Mouse (Mus musculus): ENCODE results near the gene Krtap8-1. TPM values are rescaled to one million over a fixed set of nuclear protein-coding genes. Genes with fewer than 3 reads are reported as not detected.

Krtap8-1 gene
- total and polyA plus RNA-seq, 3 experiments = not detected

DNA sequence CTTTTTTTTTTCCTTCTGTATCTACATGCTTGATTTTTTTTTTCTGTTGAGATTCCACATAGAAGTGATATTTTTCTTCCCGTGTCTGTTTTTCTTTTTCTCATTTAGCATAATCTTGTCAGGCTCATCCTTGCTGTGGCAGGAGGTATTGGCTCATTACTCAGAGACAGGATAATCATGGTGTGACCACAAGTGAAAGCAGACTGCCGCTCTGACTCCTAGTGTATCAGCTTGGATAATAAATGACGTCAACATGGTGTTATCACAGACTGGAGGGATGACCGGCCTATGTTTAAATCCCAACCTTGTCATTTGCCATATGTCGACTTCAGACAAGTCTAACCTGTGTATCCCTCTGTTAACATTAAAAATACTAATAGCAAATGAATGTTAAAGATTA, 26.6 kb downstream of the Krtap8-1 start:
- Histone ChIP-seq H3K4me1 (ENCODE audit: control insufficient read depth in 1 of 2, insufficient read depth in 2 of 2, low read length in 2 of 2) (no peaks in the 10 kb centered on the region), H3K27ac (ENCODE audit: control insufficient read depth, low read depth, low read length) (no peak overlapping the region), H3K36me3 (ENCODE audit: control insufficient read depth in 1 of 2, insufficient read depth in 2 of 2, low read length in 2 of 2) (no peaks in the 10 kb centered on the region), H3K79me2 (ENCODE audit: control insufficient read depth, insufficient read depth, low read length, poor library complexity) (no peaks in the 10 kb centered on the region), H3K9me3 (replicated peaks; ENCODE audit: insufficient read depth, low read length) (no peaks in the 10 kb centered on the region), H3K9ac (ENCODE audit: control insufficient read depth, low read depth, low read length, poor library complexity, severe bottlenecking) (no peak overlapping the region), H3K4me3 (ENCODE audit: control insufficient read depth in 1 of 2, insufficient read depth in 1 of 2, low read depth in 2 of 2, low read length in 2 of 2) (no peak overlapping the region), H3K27me3 (ENCODE audit: control insufficient read depth in 1 of 2, insufficient read depth in 2 of 2, low read length in 2 of 2) (no peaks in the 10 kb centered on the region)
- TF ChIP-seq ZKSCAN1 (IDR thresholded peaks at IDR 0.05; ENCODE audit: low read depth, low read length) (no peak), MYC (IDR thresholded peaks at IDR 0.05; ENCODE audit: low read depth, low read length) (no peak), E2F4 (IDR thresholded peaks at IDR 0.05; ENCODE audit: borderline replicate concordance, low read depth, low read length) (no peak), ZC3H11A (IDR thresholded peaks at IDR 0.05; ENCODE audit: low read depth, low read length) (no peak), EP300 (IDR thresholded peaks at IDR 0.05; ENCODE audit: low read depth in 1 of 2, low read length in 2 of 2) (no peak), ZMIZ1 (IDR thresholded peaks at IDR 0.05; ENCODE audit: low read depth, low read length) (no peak), ELF1 (IDR thresholded peaks at IDR 0.05; ENCODE audit: low read depth, low read length) (no peak)
- no peak for DNase-seq (ENCODE audit: low read depth, low spot score)

Other genes with a start within 250 kb of the Krtap8-1 start
- gene Krtap21-1, start 84.1 kb downstream of the Krtap8-1 start, total RNA-seq (2012; rRNA removed) = not detected in 2 replicates
- not detected for gene Krtap21-1, start 84.1 kb downstream of the Krtap8-1 start, polyA plus RNA-seq (2012; ENCODE audit: insufficient read depth in 1 of 2, insufficient read length in 2 of 2, low read depth in 1 of 2, low replicate concordance in 2 of 2, missing spikeins in 1 of 2)
- gene Krtap6-2, start 67.8 kb downstream of the Krtap8-1 start, total RNA-seq (2012; rRNA removed) = not detected in 2 replicates
- not detected for gene Krtap6-2, start 67.8 kb downstream of the Krtap8-1 start, polyA plus RNA-seq (2012; ENCODE audit: insufficient read depth in 1 of 2, insufficient read length in 2 of 2, low read depth in 1 of 2, low replicate concordance in 2 of 2, missing spikeins in 1 of 2)
- not detected in 2 replicates for gene Krtap7-1, start 20.4 kb upstream of the Krtap8-1 start, total RNA-seq (2012; rRNA removed)
- not detected for gene Krtap7-1, start 20.4 kb upstream of the Krtap8-1 start, polyA plus RNA-seq (2012; ENCODE audit: insufficient read depth in 1 of 2, insufficient read length in 2 of 2, low read depth in 1 of 2, low replicate concordance in 2 of 2, missing spikeins in 1 of 2)
- not detected in 2 replicates for gene Krtap11-1, start 83.2 kb upstream of the Krtap8-1 start, total RNA-seq (2012; rRNA removed)
- not detected for gene Krtap11-1, start 83.2 kb upstream of the Krtap8-1 start, polyA plus RNA-seq (2012; ENCODE audit: insufficient read depth in 1 of 2, insufficient read length in 2 of 2, low read depth in 1 of 2, low replicate concordance in 2 of 2, missing spikeins in 1 of 2)

Data from MEL (cell line).